Mouse (Mus musculus) CH12.LX (cell line): ENCODE data around the gene Hcfc2. TPM values are rescaled to one million over a fixed set of nuclear protein-coding genes. Genes with fewer than 3 reads are reported as not detected.

Experiments used
- DNase-seq: peaks from one replicate; pipeline ENCODE4 v3.0.0-alpha.2; 2013; ENCODE audit errors: extremely low read depth
- H3K27ac ChIP-seq: 2 replicates; pipeline ENCODE4 v1.5.1; 2012; ENCODE audit warnings: low read depth, mild to moderate bottlenecking, control low read depth, moderate library complexity; ENCODE audit not compliant: insufficient read depth
- H3K27me3 ChIP-seq: replicated peaks from 2 replicates; pipeline ENCODE3; 2012; ENCODE audit warnings: inconsistent platforms
- H3K36me3 ChIP-seq, 2 experiments: replicated peaks in 1 of 2; 2 replicates each; pipeline versions ENCODE3 to v1.6.1; 2012; ENCODE audit warnings: inconsistent platforms in 1 of 2, low read length in 1 of 2, mild to moderate bottlenecking in 1 of 2, mixed read lengths in 1 of 2, moderate library complexity in 1 of 2; ENCODE audit not compliant: control insufficient read depth in 1 of 2, insufficient read depth in 1 of 2
- H3K4me1 ChIP-seq, 2 experiments: 2 replicates each; pipeline ENCODE4 v1.6.1; 2012; ENCODE audit warnings: inconsistent platforms in 1 of 2, moderate library complexity in 1 of 2; ENCODE audit not compliant: insufficient read depth in 2 of 2, control insufficient read depth in 1 of 2
- H3K4me2 ChIP-seq: 2 replicates; pipeline ENCODE4 v1.6.1; 2012; ENCODE audit warnings: low read depth, mild to moderate bottlenecking, control low read depth; ENCODE audit not compliant: poor library complexity, insufficient read depth, severe bottlenecking
- H3K4me3 ChIP-seq, 3 experiments: fragments of 150-350 bp in 1 of 3; sonication (generic) in 1 of 3; replicated peaks in 1 of 3; 2 replicates each; pipeline versions ENCODE3 to v1.5.1; 2011 to 2012; ENCODE audit warnings: low read depth in 2 of 3, low read length in 2 of 3, mild to moderate bottlenecking in 2 of 3, moderate library complexity in 2 of 3, control low read depth in 1 of 3, improper control_type of control experiment in 1 of 3, inconsistent platforms in 1 of 3, mixed read lengths in 1 of 3; ENCODE audit not compliant: poor library complexity in 1 of 3
- H3K79me2 ChIP-seq: replicated peaks from 2 replicates; pipeline ENCODE4 v1.6.1; 2012; ENCODE audit warnings: mild to moderate bottlenecking, moderate library complexity; ENCODE audit not compliant: control insufficient read depth, poor library complexity, insufficient read depth, severe bottlenecking; ENCODE audit errors: extremely low read depth
- H3K9ac ChIP-seq: 2 replicates; pipeline ENCODE4 v1.6.1; 2012; ENCODE audit warnings: low read depth, mild to moderate bottlenecking, control low read depth, moderate library complexity; ENCODE audit not compliant: insufficient read depth
- H3K9me3 ChIP-seq: replicated peaks from 2 replicates; pipeline ENCODE3; 2012; ENCODE audit warnings: low read length, inconsistent platforms, mixed read lengths
- BHLHE40 ChIP-seq: IDR thresholded peaks from 2 replicates; pipeline ENCODE4 v1.6.1; 2011; ENCODE audit warnings: mild to moderate bottlenecking, low read depth, low read length, improper control_type of control experiment
- CHD1 ChIP-seq: IDR thresholded peaks from 2 replicates; pipeline ENCODE4 v1.6.1; 2012; ENCODE audit warnings: low read depth, low read length, improper control_type of control experiment, inconsistent platforms
- CHD2 ChIP-seq: IDR thresholded peaks from 2 replicates; pipeline ENCODE4 v1.6.1; 2011; ENCODE audit warnings: low read length, improper control_type of control experiment
- CTCF ChIP-seq, 2 experiments: IDR thresholded peaks in 1 of 2; conservative IDR thresholded peaks in 1 of 2; 2 replicates each; pipeline ENCODE4 v1.5.1; 2011 to 2012; ENCODE audit warnings: low read depth in 2 of 2, low read length in 2 of 2, improper control_type of control experiment in 1 of 2, inconsistent platforms in 1 of 2, mild to moderate bottlenecking in 1 of 2, moderate library complexity in 1 of 2
- E2F4 ChIP-seq: IDR thresholded peaks from 2 replicates; pipeline ENCODE4 v1.6.1; 2011; ENCODE audit warnings: low read depth, low read length, improper control_type of control experiment; ENCODE audit not compliant: insufficient replicate concordance
- ELF1 ChIP-seq: IDR thresholded peaks from 2 replicates; pipeline ENCODE4 v1.6.1; 2014; ENCODE audit warnings: low read depth, mild to moderate bottlenecking, inconsistent platforms, low read length, improper control_type of control experiment
- EP300 ChIP-seq: IDR thresholded peaks from 2 replicates; pipeline ENCODE4 v1.6.1; 2011; ENCODE audit warnings: low read length, improper control_type of control experiment
- ETS1 ChIP-seq: conservative IDR thresholded peaks from 2 replicates; pipeline ENCODE4 v1.6.1; 2012; ENCODE audit warnings: low read depth, mild to moderate bottlenecking, inconsistent platforms, low read length, improper control_type of control experiment, moderate library complexity
- HCFC1 ChIP-seq: IDR thresholded peaks from 2 replicates; pipeline ENCODE4 v1.6.1; 2012; ENCODE audit warnings: low read depth, mild to moderate bottlenecking, inconsistent platforms, low read length, improper control_type of control experiment
- JUND ChIP-seq: conservative IDR thresholded peaks from 2 replicates; pipeline ENCODE4 v1.6.1; 2011; ENCODE audit warnings: low read depth, low read length, improper control_type of control experiment
- MAFK ChIP-seq: IDR thresholded peaks from 2 replicates; pipeline ENCODE4 v1.6.1; 2011; ENCODE audit warnings: low read length, improper control_type of control experiment; ENCODE audit not compliant: insufficient replicate concordance
- MAX ChIP-seq: IDR thresholded peaks from 2 replicates; pipeline ENCODE4 v1.6.1; 2011; ENCODE audit warnings: low read length, improper control_type of control experiment
- MAZ ChIP-seq: IDR thresholded peaks from 2 replicates; pipeline ENCODE4 v1.6.1; 2012; ENCODE audit warnings: low read depth, mild to moderate bottlenecking, inconsistent platforms, low read length, improper control_type of control experiment, moderate library complexity
- NRF1 ChIP-seq: IDR thresholded peaks from 2 replicates; pipeline ENCODE4 v1.6.1; 2014; ENCODE audit warnings: low read depth, mild to moderate bottlenecking, inconsistent platforms, low read length, improper control_type of control experiment, moderate library complexity
- PAX5 ChIP-seq: IDR thresholded peaks from 2 replicates; pipeline ENCODE4 v1.6.1; 2012; ENCODE audit warnings: low read length, inconsistent platforms, mixed read lengths
- POLR2AphosphoS2 ChIP-seq: IDR thresholded peaks from 2 replicates; pipeline ENCODE4 v1.6.1; 2011; ENCODE audit warnings: low read depth, low read length, improper control_type of control experiment
- RAD21 ChIP-seq: IDR thresholded peaks from 2 replicates; pipeline ENCODE4 v1.6.1; 2011; ENCODE audit warnings: low read depth, mild to moderate bottlenecking, low read length, improper control_type of control experiment, moderate library complexity
- SIN3A ChIP-seq: IDR thresholded peaks from 2 replicates; pipeline ENCODE4 v1.6.1; 2012; ENCODE audit warnings: low read length, improper control_type of control experiment, inconsistent platforms
- TBP ChIP-seq: conservative IDR thresholded peaks from 2 replicates; pipeline ENCODE4 v1.6.1; 2011; ENCODE audit warnings: low read depth, low read length, improper control_type of control experiment
- TCF12 ChIP-seq: IDR thresholded peaks from 2 replicates; pipeline ENCODE4 v1.6.1; 2014; ENCODE audit warnings: low read depth, mild to moderate bottlenecking, inconsistent platforms, low read length, improper control_type of control experiment
- ZMIZ1 ChIP-seq: IDR thresholded peaks from 2 replicates; pipeline ENCODE4 v1.6.1; 2012; ENCODE audit warnings: low read depth, mild to moderate bottlenecking, inconsistent platforms, low read length, improper control_type of control experiment
- ZNF384 ChIP-seq: IDR thresholded peaks from 2 replicates; pipeline ENCODE4 v1.6.1; 2012; ENCODE audit warnings: low read depth, low read length, improper control_type of control experiment, inconsistent platforms
- dilution Hi-C: fragments of 300-500 bp; cut with MboI; formaldehyde crosslinking; loops from 2 replicates; pipeline ENCODE4 v1.14.3; 2020; ENCODE audit warnings: low sequenced_read_pairs; ENCODE audit not compliant: extremely low pct_unique_long_range_greater_than_20kb, extremely low pct_ligation_motif_present
- in situ Hi-C: fragments of 300-500 bp; cut with MboI; formaldehyde crosslinking; loops from 3 replicates; pipeline ENCODE4 v1.14.3; 2019; ENCODE audit warnings: low sequenced_read_pairs, low pct_ligation_motif_present, low pct_unique_long_range_greater_than_20kb, mixed read lengths
- polyA plus RNA-seq: library from polyadenylated mRNA; unstranded; fragments of >175 nt; gene quantifications from 2 replicates; pipeline ENCODE4 v1.2.1, GENCODE M21; 2012; ENCODE audit warnings: low read depth; ENCODE audit not compliant: insufficient read length
- total RNA-seq, 2 experiments: library from RNA; depleted of rRNA; stranded (reverse); fragments of 300-350 nt in 1 of 2; fragments of >200 nt in 1 of 2; gene quantifications; 2 replicates each; pipeline ENCODE4 v1.2.3; 2012 to 2014

The Hcfc2 gene
- total and polyA plus RNA-seq, 3 experiments = 10.5 to 13.0 (median 12.3) TPM

GRCm38 (mm10) chr10:82651221-82651620 lies 44.7 kb upstream of the Hcfc2 start (continued):
- TF ChIP-seq JUND (no peak), MAX (no peak)

- no peaks in the 10 kb centered on the region for H3K9me3 ChIP-seq
- no peaks in the 10 kb centered on the region for H3K4me1 ChIP-seq
- no peak for TF ChIP-seq EP300
- TF ChIP-seq ZMIZ1 = no peak
- TF ChIP-seq CHD1 = no peak
- TF ChIP-seq BHLHE40 = no peak
- no peak for TF ChIP-seq TBP
- no peak for TF ChIP-seq MAFK
- no peak for TF ChIP-seq RAD21
- no peak for TF ChIP-seq PAX5
- no peak for TF ChIP-seq ZNF384
- TF ChIP-seq TCF12 = no peak
- H3K4me3 ChIP-seq = no peak overlapping the region
- peaks cover 5 to 23% of the 10 kb centered on the region in 2 experiments for H3K36me3 ChIP-seq
- no peak overlapping the region for H3K4me2 ChIP-seq
- no peak overlapping the region for H3K9ac ChIP-seq
- dilution Hi-C loops = no loop called here
- no peaks in the 10 kb centered on the region for H3K27me3 ChIP-seq
- no peaks in the 10 kb centered on the region for H3K79me2 ChIP-seq
- H3K27ac ChIP-seq = no peak overlapping the region
- DNase-seq = no peak
- in situ Hi-C loops = no loop called here
Measured at GRCm38 (mm10) chr10:82652625-82653024, 43.3 kb upstream of the Hcfc2 start.

GRCm38 (mm10) chr10:82654581-82654980 lies 41.4 kb upstream of the Hcfc2 start:
- Histone ChIP-seq H3K36me3 (peaks cover 3 to 17% of the 10 kb centered on the region in 2 experiments), H3K79me2 (no peaks in the 10 kb centered on the region), H3K9me3 (no peaks in the 10 kb centered on the region), H3K9ac (no peak overlapping the region), H3K27ac (no peak overlapping the region), H3K4me2 (no peak overlapping the region), H3K27me3 (no peaks in the 10 kb centered on the region), H3K4me3 (no peak overlapping the region), H3K4me1 (no peaks in the 10 kb centered on the region)
- no peak for DNase-seq
- TF ChIP-seq SIN3A (no peak), TBP (no peak), HCFC1 (no peak), E2F4 (no peak), JUND (no peak), POLR2AphosphoS2 (no peak), CTCF (conservative IDR thresholded peaks at IDR 0.05 in 1 of 2, IDR thresholded peaks at IDR 0.05 in 1 of 2; ENCODE audit: low read depth in 2 of 2, low read length in 2 of 2) (no peak), TCF12 (no peak), ELF1 (no peak), MAZ (no peak), ZMIZ1 (no peak), NRF1 (no peak), EP300 (no peak), RAD21 (no peak), ETS1 (no peak), CHD2 (no peak)
- in situ Hi-C loops (no loop called here), dilution Hi-C loops (no loop called here)
